Mouse (Mus musculus): ENCODE results near the gene Sdccag8. TPM values are rescaled to one million over a fixed set of nuclear protein-coding genes. Genes with fewer than 3 reads are reported as not detected.

Sdccag8 gene
- polyA plus RNA-seq, 1 experiment from 2014 or later, result 25.2 TPM

DNA sequence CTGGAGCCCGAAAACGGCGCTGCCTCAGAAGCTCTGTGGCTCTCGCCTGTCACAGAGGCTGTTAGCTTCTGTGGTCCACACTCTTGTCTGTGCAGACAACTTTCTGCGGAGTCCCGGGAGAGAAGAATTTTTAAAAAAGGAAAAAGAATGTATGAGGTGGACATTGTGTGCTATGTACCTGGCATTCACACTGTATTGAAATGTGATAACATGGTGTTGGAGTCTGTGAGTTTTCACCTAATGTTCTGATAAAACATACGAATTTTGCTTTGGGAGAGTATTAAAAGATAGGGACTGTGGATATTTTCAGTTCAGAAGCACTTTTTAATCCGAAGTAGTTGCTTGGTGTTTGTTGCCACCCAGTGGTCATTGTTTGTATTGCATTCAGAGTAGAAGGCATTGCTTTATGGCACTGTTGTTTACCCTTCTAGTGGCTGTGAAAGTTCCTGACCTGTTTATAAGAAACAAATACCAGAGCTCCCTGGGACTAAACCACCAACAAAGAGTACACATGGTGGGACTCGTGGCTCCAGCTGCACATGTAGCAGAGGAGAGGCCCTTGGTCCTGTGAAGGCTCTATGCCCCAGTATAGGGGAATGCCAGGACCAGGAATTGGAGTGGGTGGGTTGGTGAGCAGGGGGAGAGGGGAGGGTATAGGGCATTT lies 47.7 kb downstream of the Sdccag8 start:
- H3K27me3 ChIP-seq (ENCODE audit: control insufficient read depth, insufficient read depth, low read length), result no peaks in the 10 kb centered on the region
- WGBS, result 61% methylated on average over 9 of the region's 9 CpGs
- no peak overlapping the region for H3K9ac ChIP-seq
- H3K4me3 ChIP-seq (replicated peaks; ENCODE audit: low read length), result no peak overlapping the region
- ATAC-seq (ENCODE audit: low FRiP score) (peak; percentile 51; the same call in 1 of the 2 replicates), DNase-seq (ENCODE audit: low spot score) (peak; percentile 94)
- no peaks in the 10 kb centered on the region for H3K36me3 ChIP-seq (replicated peaks; ENCODE audit: control insufficient read depth, insufficient read depth)
- H3K9me3 ChIP-seq (ENCODE audit: control insufficient read depth, low read length), result no peaks in the 10 kb centered on the region
- H3K27ac ChIP-seq, result no peak overlapping the region
- no peak overlapping the region for H3K4me2 ChIP-seq (replicated peaks)
- no peaks in the 10 kb centered on the region for H3K4me1 ChIP-seq (replicated peaks; ENCODE audit: control insufficient read depth, insufficient read depth, low read length)

DNA sequence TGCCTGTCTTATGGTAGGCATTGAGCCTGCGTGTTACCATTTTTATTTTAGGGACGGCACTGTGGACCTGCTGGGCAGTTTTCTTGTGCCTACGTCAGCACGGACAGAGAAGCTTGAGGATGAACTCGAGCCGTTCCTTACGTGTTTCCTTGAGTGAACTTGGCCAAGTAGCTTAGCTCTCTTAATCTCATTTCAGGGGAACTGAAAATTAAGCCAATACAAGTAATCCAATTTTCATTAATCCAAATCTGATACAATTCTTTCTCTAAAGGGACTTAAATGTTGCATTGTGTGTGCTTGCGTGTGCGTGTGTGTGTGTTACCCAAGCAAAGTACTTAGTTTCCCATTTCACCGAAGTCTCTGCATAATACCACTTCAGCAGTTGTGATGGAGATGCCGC lies 56.0 kb downstream of the Sdccag8 start:
- no peak overlapping the region for H3K9ac ChIP-seq
- ATAC-seq (ENCODE audit: low FRiP score), result no peak
- H3K27ac ChIP-seq, result no peak overlapping the region
- H3K36me3 ChIP-seq (replicated peaks; ENCODE audit: control insufficient read depth, insufficient read depth), result 0 out of 2 replicates have a peak, but pooled peaks cover 5% of the 10 kb centered on the region
- H3K4me3 ChIP-seq (replicated peaks; ENCODE audit: low read length), result no peak overlapping the region
- H3K4me1 ChIP-seq (replicated peaks; ENCODE audit: control insufficient read depth, insufficient read depth, low read length), result no peaks in the 10 kb centered on the region
- no peak for DNase-seq (ENCODE audit: low spot score)
- no peaks in the 10 kb centered on the region for H3K27me3 ChIP-seq (ENCODE audit: control insufficient read depth, insufficient read depth, low read length)
- H3K4me2 ChIP-seq (replicated peaks), result no peak overlapping the region
- 86% methylated on average over 11 of the region's 11 CpGs for WGBS
- no peaks in the 10 kb centered on the region for H3K9me3 ChIP-seq (ENCODE audit: control insufficient read depth, low read length)

DNA sequence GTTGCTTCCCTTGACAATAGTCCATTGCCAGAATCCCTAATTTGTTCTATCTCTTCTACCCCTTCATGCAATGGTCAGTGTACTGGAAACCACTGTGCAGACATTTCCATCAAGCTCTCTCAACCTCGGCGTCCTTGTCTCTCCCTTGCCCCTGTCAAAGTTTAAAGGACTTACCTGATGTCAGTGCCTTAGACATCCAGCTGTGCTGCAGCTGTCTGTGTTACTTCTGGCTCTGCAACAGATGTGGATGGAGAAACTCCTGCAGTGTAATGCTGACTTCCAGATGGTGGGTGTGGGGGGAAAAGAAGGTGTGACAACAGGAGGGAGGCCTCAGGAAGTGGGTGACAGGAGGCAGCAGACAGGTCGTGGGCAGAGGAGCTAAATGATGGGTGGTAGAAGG lies 57.5 kb downstream of the Sdccag8 start:
- H3K4me2 ChIP-seq (replicated peaks), result no peak overlapping the region
- H3K4me1 ChIP-seq (replicated peaks; ENCODE audit: control insufficient read depth, insufficient read depth, low read length), result no peaks in the 10 kb centered on the region
- H3K4me3 ChIP-seq (replicated peaks; ENCODE audit: low read length), result no peak overlapping the region
- 64% methylated on average over 3 of the region's 3 CpGs for WGBS
- no peaks in the 10 kb centered on the region for H3K27me3 ChIP-seq (ENCODE audit: control insufficient read depth, insufficient read depth, low read length)
- H3K9ac ChIP-seq, result no peak overlapping the region
- H3K9me3 ChIP-seq (ENCODE audit: control insufficient read depth, low read length), result no peaks in the 10 kb centered on the region
- no peak for DNase-seq (ENCODE audit: low spot score)
- no peak overlapping the region for H3K27ac ChIP-seq
- no peak for ATAC-seq (ENCODE audit: low FRiP score)
- H3K36me3 ChIP-seq (replicated peaks; ENCODE audit: control insufficient read depth, insufficient read depth), result 0 out of 2 replicates have a peak, but pooled peaks cover 5% of the 10 kb centered on the region

- no peaks in the 10 kb centered on the region for H3K9me3 ChIP-seq (ENCODE audit: control insufficient read depth, low read length)
- WGBS, result 80% methylated on average over 9 of the region's 9 CpGs
- DNase-seq (ENCODE audit: low spot score), result no peak
- 0 out of 2 replicates have a peak, but pooled peaks cover 3% of the 10 kb centered on the region for H3K36me3 ChIP-seq (replicated peaks; ENCODE audit: control insufficient read depth, insufficient read depth)
- no peaks in the 10 kb centered on the region for H3K4me1 ChIP-seq (replicated peaks; ENCODE audit: control insufficient read depth, insufficient read depth, low read length)
- no peak for ATAC-seq (ENCODE audit: low FRiP score)
- H3K4me2 ChIP-seq (replicated peaks), result no peak overlapping the region
- no peak overlapping the region for H3K4me3 ChIP-seq (replicated peaks; ENCODE audit: low read length)
- no peak overlapping the region for H3K27ac ChIP-seq
- H3K27me3 ChIP-seq (ENCODE audit: control insufficient read depth, insufficient read depth, low read length), result no peaks in the 10 kb centered on the region
- no peak overlapping the region for H3K9ac ChIP-seq
Measured at GRCm38 (mm10) chr1:176873463-176873862, 59.0 kb downstream of the Sdccag8 start.

DNA sequence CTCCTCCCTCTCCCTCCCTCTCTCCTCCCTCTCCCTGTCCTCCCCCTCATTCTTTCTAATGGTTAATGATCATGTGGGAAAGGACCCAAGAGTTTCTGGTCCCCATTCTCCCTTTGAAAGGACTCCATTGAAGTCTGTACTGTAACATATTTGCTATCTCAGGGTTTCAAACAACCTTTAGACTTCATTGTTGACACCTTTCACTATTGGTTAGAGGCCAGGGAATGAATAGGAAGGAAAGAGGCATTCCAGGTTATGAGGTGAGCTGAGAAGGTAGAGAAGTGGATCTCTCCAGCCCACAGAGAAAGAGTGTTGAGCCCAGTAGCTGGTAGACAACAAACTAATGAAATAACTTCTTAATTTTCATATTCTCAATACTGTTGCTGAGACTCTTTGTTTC lies 59.7 kb downstream of the Sdccag8 start:
- DNase-seq (ENCODE audit: low spot score), result no peak
- Histone ChIP-seq H3K36me3 (replicated peaks; ENCODE audit: control insufficient read depth, insufficient read depth) (no peaks in the 10 kb centered on the region), H3K27me3 (ENCODE audit: control insufficient read depth, insufficient read depth, low read length) (no peaks in the 10 kb centered on the region), H3K4me1 (replicated peaks; ENCODE audit: control insufficient read depth, insufficient read depth, low read length) (no peaks in the 10 kb centered on the region), H3K9me3 (ENCODE audit: control insufficient read depth, low read length) (no peaks in the 10 kb centered on the region), H3K4me3 (replicated peaks; ENCODE audit: low read length) (no peak overlapping the region), H3K27ac (no peak overlapping the region), H3K4me2 (replicated peaks) (no peak overlapping the region), H3K9ac (no peak overlapping the region)
- no peak for ATAC-seq (ENCODE audit: low FRiP score)

DNA sequence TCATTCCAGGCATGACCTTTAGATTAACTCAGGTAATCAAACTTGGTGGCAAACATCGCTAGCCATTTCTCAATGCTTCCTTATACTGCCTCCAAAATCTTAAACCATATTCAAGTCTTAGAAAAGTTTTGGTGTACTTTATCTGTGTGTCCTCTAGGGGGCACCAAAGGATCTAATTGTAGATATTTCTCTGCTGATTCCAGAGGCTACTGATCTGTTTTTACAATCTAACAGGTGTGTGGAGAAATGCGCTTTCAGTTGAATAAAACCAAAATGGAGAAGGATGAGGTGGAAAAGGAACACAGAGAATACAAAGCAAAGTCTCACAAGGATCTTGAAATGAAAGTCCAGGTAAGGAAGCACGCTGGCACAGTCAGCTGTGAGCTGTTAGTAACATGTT lies 63.3 kb downstream of the Sdccag8 start:
- H3K4me3 ChIP-seq (replicated peaks; ENCODE audit: low read length), result no peak overlapping the region
- H3K4me2 ChIP-seq (replicated peaks), result no peak overlapping the region
- H3K36me3 ChIP-seq (replicated peaks; ENCODE audit: control insufficient read depth, insufficient read depth), result no peaks in the 10 kb centered on the region
- H3K27me3 ChIP-seq (ENCODE audit: control insufficient read depth, insufficient read depth, low read length), result no peaks in the 10 kb centered on the region
- no peak overlapping the region for H3K9ac ChIP-seq
- no peaks in the 10 kb centered on the region for H3K9me3 ChIP-seq (ENCODE audit: control insufficient read depth, low read length)
- WGBS, result 32% methylated on average over 3 of the region's 3 CpGs
- H3K27ac ChIP-seq, result no peak overlapping the region
- DNase-seq (ENCODE audit: low spot score), result peak; percentile 84
- peaks cover 10% of the 10 kb centered on the region for H3K4me1 ChIP-seq (replicated peaks; ENCODE audit: control insufficient read depth, insufficient read depth, low read length)
- ATAC-seq (ENCODE audit: low FRiP score), result no peak

GRCm38 (mm10) chr1:176879005-176879404 lies 64.5 kb downstream of the Sdccag8 start:
- Histone ChIP-seq H3K4me1 (replicated peaks; ENCODE audit: control insufficient read depth, insufficient read depth, low read length) (peaks cover 10% of the 10 kb centered on the region), H3K27me3 (ENCODE audit: control insufficient read depth, insufficient read depth, low read length) (no peaks in the 10 kb centered on the region), H3K27ac (no peak overlapping the region), H3K9me3 (ENCODE audit: control insufficient read depth, low read length) (no peaks in the 10 kb centered on the region), H3K4me3 (replicated peaks; ENCODE audit: low read length) (no peak overlapping the region), H3K9ac (no peak overlapping the region), H3K4me2 (replicated peaks) (no peak overlapping the region), H3K36me3 (replicated peaks; ENCODE audit: control insufficient read depth, insufficient read depth) (no peaks in the 10 kb centered on the region)
- DNase-seq (ENCODE audit: low spot score), result peak; percentile 68
- ATAC-seq (ENCODE audit: low FRiP score), result 0 out of 2 replicates have a peak, but pooled peaks have one; percentile 59
- 44% methylated on average over 2 of the region's 2 CpGs for WGBS

DNA sequence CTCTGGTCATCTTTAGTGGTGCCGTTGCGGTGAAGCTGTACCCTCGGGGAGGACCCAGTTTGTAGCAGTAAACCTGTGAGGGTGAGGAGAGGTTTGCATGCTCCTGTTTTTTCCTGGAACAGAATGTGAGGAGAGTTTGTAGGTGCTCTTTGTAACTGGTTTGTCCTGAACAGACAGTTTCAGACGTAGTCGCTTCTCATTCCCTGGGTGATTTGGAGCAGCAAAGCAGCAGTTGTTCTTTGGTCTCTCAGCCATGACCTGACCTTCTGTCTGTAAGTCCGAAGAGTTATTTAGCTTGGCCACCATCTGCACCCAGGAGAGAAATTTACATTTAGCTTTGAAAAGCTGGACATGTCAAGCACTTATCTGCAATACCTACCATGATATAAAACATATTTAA lies 65.2 kb downstream of the Sdccag8 start:
- Histone ChIP-seq H3K9me3 (ENCODE audit: control insufficient read depth, low read length) (no peaks in the 10 kb centered on the region), H3K4me1 (replicated peaks; ENCODE audit: control insufficient read depth, insufficient read depth, low read length) (peaks cover 10% of the 10 kb centered on the region), H3K4me3 (replicated peaks; ENCODE audit: low read length) (no peak overlapping the region), H3K9ac (no peak overlapping the region), H3K27ac (no peak overlapping the region), H3K27me3 (ENCODE audit: control insufficient read depth, insufficient read depth, low read length) (no peaks in the 10 kb centered on the region), H3K36me3 (replicated peaks; ENCODE audit: control insufficient read depth, insufficient read depth) (no peaks in the 10 kb centered on the region), H3K4me2 (replicated peaks) (no peak overlapping the region)
- DNase-seq (ENCODE audit: low spot score) (no peak), ATAC-seq (ENCODE audit: low FRiP score) (no peak)
- WGBS, result 13% methylated on average over 6 of the region's 6 CpGs

- Histone ChIP-seq H3K27me3 (ENCODE audit: control insufficient read depth, insufficient read depth, low read length) (no peaks in the 10 kb centered on the region), H3K4me1 (replicated peaks; ENCODE audit: control insufficient read depth, insufficient read depth, low read length) (peaks cover 10% of the 10 kb centered on the region), H3K4me3 (replicated peaks; ENCODE audit: low read length) (no peak overlapping the region), H3K36me3 (replicated peaks; ENCODE audit: control insufficient read depth, insufficient read depth) (no peaks in the 10 kb centered on the region), H3K9ac (no peak overlapping the region), H3K9me3 (ENCODE audit: control insufficient read depth, low read length) (no peaks in the 10 kb centered on the region), H3K4me2 (replicated peaks) (no peak overlapping the region), H3K27ac (no peak overlapping the region)
- ATAC-seq (ENCODE audit: low FRiP score) (no peak), DNase-seq (ENCODE audit: low spot score) (no peak)
- 9% methylated on average over 5 of the region's 5 CpGs for WGBS
Measured at GRCm38 (mm10) chr1:176880101-176880500, 65.6 kb downstream of the Sdccag8 start.

DNA sequence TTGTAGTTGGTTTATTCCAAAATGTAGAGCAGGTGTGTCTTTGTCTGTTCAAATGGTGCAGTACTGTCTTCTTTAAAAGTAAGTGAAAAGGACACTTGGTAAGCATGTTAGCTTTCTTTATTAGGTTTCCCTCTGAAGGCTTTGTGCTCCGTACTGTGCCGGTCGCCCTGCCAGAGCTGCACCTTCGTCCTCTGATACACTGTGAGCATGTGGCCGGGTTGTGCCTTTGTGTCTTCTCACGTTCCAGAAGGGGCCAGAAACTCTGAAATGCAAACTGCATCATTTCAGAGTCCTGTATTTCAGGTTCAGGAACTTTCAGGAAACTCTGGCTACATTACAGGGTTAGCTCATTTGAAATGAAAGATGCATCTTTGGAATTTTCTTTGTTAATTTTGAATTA lies 66.5 kb downstream of the Sdccag8 start:
- H3K9ac ChIP-seq, result no peak overlapping the region
- no peaks in the 10 kb centered on the region for H3K36me3 ChIP-seq (replicated peaks; ENCODE audit: control insufficient read depth, insufficient read depth)
- H3K4me1 ChIP-seq (replicated peaks; ENCODE audit: control insufficient read depth, insufficient read depth, low read length), result peaks cover 10% of the 10 kb centered on the region
- H3K27ac ChIP-seq, result no peak overlapping the region
- DNase-seq (ENCODE audit: low spot score) (no peak), ATAC-seq (ENCODE audit: low FRiP score) (no peak)
- no peak overlapping the region for H3K4me2 ChIP-seq (replicated peaks)
- no peaks in the 10 kb centered on the region for H3K9me3 ChIP-seq (ENCODE audit: control insufficient read depth, low read length)
- no peak overlapping the region for H3K4me3 ChIP-seq (replicated peaks; ENCODE audit: low read length)
- no peaks in the 10 kb centered on the region for H3K27me3 ChIP-seq (ENCODE audit: control insufficient read depth, insufficient read depth, low read length)
- 22% methylated on average over 6 of the region's 6 CpGs for WGBS

Measured in hindbrain, embryonic 14.5 days (tissue).